Mouse (Mus musculus): Measurements from ENCODE around the gene Dnmt3a.

DNA sequence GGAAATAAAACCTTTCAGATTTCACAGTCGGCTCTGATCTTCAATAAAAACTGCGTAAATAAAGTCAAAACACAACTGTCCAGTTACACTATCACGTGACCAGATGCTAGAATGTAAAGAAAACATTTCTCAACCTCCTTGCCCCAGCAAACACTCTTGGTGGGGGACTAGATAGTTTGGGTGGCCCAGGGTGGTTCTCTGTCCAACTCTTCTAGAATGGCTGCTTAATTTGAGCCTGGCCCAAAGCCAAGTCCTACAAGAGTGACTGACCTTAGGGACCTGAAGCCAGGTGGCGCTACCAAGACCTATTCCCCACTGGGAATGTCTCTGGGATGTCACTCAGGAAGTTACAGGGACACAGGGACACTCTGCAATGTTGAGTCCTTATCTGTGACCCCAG, 154.7 kb downstream of the Dnmt3a start:
- TF ChIP-seq CTCF (IDR thresholded peaks at IDR 0.05; ENCODE audit: control insufficient read depth, insufficient read depth, insufficient replicate concordance, low read depth, low read length) (no peak), POLR2A (IDR thresholded peaks at IDR 0.05; ENCODE audit: control insufficient read depth, low read depth, low read length) (no peak)

Measured in testis, adult 2 months (tissue).